Mouse (Mus musculus): ENCODE measurements around the gene Htatip2.

Gene Htatip2

GRCm38 (mm10) chr7:49786618-49787382 is 27.9 kb downstream of the Htatip2 start:
- DNase-seq (ENCODE audit: low read depth, low spot score), result no peak

DNA sequence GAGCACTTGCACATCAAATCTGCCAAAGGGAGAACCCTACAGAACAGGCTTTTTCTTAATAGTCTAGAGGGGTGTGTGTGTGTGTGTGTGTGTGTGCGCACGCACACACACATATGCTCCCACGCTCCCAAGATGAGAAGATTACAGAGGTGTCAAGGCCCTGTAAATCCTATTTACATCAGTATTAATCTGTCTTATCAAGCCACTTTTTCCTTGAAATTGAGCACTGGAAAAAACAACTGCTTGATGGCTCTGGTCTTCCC is 28.4 kb downstream of the Htatip2 start:
- DNase-seq (ENCODE audit: low read depth, low spot score), result no peak

GRCm38 (mm10) chr7:49794304-49794703 is 35.4 kb downstream of the Htatip2 start:
- DNase-seq (ENCODE audit: low read depth, low spot score), result no peak

DNA sequence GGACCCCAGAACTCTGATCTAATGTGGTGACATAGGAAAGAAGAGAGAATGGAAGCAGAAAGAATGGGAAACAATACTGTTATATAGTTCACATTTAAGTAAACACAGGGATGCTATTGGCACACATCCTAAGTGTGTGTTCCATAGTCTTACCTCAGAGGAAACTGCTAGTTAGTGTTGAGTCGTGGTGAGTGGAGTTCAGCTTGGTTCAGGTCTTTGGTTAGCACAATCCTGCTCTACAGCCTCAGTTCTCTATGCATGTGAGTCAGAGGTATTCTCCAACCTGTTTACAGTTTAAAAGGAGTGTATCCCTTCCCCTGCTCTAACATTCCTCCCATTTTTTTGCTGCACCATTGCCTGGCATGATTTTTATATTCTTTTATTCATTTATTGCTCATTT is 38.3 kb downstream of the Htatip2 start:
- DNase-seq (ENCODE audit: low read depth, low spot score), result no peak

GRCm38 (mm10) chr7:49803511-49803910 is 44.6 kb downstream of the Htatip2 start:
- no peak for DNase-seq (ENCODE audit: low read depth, low spot score)

- DNase-seq (ENCODE audit: low read depth, low spot score), result no peak
These were observed 45.8 kb downstream of the Htatip2 start for GRCm38 (mm10) chr7:49804638-49805165.

DNA sequence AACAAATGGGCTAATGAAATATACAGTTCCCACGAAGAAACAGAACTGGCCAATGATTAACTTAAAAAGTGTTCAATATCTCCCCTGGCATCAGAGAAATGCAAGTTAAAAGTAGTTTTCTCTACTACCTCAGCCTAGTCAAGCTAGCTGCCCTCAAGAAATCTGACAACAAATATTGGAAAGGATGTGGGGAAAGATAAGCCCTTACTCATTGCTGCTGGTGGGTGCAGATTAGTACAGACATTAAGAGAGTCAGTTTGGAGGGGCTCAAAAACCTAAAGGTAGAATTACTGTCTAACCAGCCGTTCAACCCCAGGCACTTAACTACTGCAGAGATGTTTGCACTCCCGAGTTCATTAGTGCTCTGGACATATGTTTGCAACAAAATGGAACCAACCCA is 46.7 kb downstream of the Htatip2 start:
- no peak for DNase-seq (ENCODE audit: low read depth, low spot score)

DNA sequence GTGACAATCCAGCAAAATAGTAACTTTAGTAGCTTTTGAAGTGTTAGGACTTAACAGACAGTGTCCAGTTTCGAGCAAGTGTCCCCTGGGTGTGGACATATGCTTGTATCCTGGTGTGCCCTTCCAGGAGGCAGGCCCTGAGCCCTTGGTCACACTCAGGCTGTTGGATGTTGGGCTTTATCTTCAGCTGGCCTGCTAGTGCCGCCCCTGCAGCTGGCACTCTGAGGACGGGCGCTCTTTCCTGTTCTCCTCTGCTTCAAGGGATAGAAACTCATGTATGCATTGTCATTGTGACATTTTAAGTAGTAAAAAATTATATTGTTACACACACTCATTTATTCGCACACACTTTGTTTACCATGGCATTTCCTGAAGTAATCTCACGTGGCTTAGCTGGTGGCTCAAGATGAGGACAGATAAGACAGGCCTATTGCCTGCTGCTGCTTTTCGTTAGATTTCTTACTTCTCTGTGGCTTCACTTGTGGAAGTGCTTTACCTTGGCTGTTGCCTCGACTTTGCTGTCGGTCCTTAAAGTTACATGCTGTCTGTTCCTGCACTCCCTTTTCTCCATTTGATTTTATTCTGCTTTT is 48.3 kb downstream of the Htatip2 start:
- DNase-seq (ENCODE audit: low read depth, low spot score), result no peak

DNA sequence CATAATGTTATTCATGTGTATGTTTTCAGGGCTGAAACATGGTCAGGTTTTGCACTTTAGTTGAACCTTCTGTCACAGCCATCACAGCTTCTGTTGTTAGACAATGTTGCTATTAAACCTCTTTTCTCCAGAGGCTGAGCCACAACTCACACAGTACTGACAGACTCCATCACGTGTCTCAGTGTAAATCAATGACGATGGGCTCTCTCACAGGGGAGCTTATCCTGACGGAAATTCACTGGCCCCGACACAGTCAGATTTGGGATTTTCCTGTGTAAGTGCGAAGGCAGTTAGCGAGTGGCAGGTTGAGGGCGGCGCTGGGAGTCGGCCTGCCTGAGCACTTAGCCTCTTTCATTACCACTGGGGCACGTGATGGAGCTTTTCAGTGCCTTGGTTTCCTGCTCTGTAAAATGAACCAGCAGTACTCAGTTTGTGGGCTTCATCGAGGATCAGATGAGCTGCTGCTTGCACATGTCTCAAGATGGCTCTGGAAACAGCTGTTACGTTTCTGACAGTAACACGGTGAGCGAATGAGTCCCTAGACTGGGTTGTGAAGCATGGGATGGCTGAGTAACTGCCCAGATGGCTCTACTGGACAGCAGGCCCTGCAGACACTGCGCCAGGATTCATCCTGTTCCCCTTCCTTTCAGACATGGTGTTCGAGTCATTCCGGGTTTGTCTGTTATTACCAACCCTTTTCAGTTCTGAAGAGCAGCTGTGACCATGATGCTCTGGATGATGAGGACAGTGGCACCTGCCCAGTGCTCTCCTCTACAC is 49.1 kb downstream of the Htatip2 start:
- DNase-seq (ENCODE audit: low read depth, low spot score), result no peak

GRCm38 (mm10) chr7:49809100-49809499 is 50.2 kb downstream of the Htatip2 start:
- no peak for DNase-seq (ENCODE audit: low read depth, low spot score)

DNA sequence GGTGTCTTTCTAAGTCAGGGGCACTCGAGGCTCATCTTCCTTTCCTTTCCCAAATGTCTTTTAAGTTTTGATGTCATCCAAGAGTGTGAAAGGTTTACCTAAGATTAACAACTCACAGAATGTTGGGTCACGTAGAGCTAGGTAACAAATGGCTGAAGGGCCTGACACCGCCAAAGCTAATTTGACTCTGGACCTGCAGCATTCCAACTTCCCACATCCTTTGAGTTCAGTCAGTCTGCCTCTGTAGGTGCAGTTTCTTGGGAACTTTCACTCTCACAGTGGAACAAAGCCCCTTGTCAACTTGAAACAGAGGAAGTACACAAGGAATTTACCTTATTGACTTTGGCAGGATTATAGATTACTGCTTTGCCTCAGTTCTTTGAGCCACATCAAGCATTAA is 50.6 kb downstream of the Htatip2 start:
- no peak for DNase-seq (ENCODE audit: low read depth, low spot score)

- no peak for DNase-seq (ENCODE audit: low read depth, low spot score)
These were observed 52.4 kb downstream of the Htatip2 start for GRCm38 (mm10) chr7:49811346-49811745.

DNA sequence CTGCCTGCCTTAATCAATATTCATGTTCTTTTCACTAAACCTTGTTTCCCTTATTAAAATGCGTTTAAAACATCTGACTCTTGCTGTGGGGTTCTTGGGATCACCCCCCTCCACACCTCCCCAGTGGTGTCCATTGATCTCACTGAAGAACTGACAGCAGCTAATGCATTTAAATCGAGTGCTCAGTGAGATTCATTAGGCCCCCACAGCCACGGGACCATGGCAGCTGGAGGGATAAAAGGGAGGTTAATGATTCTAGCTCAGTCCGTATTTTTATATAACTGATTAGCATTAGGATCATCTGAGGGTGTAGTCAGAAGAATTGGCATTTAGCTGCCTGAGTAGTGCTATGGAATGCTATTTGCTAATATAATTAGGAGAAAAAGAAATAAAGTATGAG is 60.5 kb downstream of the Htatip2 start:
- DNase-seq (ENCODE audit: low read depth, low spot score), result no peak

DNA sequence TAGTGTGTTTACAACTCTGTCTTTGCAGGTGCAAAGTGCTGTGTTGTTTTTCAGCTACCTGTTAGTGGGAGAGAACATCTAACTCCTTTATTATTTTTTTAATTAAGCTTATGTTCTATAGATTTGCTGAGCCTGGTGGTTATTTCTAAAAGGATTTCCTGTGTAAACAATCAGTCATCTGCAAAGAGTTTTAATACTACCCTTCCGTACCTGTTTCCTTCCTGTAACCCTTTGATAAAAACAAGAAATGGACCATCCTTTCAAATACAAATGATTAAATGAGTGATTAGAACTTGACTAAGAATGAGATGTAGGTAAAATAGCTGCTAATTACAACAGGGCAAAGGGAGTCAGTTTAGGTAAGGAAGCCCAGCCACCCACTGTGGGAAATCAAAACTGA is 62.5 kb downstream of the Htatip2 start:
- no peak for DNase-seq (ENCODE audit: low read depth, low spot score)

DNA sequence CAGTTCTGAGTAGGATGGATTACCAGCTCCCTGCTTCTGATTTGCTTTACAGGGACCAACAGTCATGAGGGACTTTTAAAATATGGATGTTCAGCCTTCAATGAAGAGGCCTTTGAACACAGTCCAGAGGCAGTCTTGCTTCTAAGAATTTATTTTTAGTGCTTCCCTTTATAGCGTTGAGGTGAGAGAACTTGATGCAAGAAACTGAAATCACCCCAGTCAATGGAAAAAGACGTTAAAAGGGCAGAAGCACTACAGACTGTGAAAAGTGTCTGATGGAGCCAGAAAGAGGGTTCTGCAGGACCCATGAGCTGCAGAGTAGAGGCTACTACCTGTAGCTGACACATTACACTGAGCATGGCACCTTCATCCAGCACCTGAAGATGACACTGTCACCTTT is 63.1 kb downstream of the Htatip2 start:
- DNase-seq (ENCODE audit: low read depth, low spot score), result no peak

All from WW6 (cell line).